Mouse (Mus musculus) liver, adult 2 months (tissue): ENCODE measurements around the gene Dhh.

Experiments used
- CTCF ChIP-seq: fragments of 200-500 bp; IDR thresholded peaks from 2 replicates; pipeline ENCODE4 v1.5.1; 2011; ENCODE audit warnings: low read depth, low read length, control low read depth
- POLR2A ChIP-seq: fragments of 200-500 bp; IDR thresholded peaks from 2 replicates; pipeline ENCODE4 v1.6.1; 2011; ENCODE audit warnings: low read length, control low read depth; ENCODE audit not compliant: insufficient read depth; ENCODE audit errors: extremely low read depth

GRCm38 (mm10) chr15:98891198-98891742 is 7.1 kb downstream of the Dhh start:
- no peak for TF ChIP-seq CTCF
- no peak for TF ChIP-seq POLR2A
